Mouse (Mus musculus): ENCODE data around the gene Amz2.

- no peak for TF ChIP-seq POLR2A (IDR thresholded peaks at IDR 0.05; ENCODE audit: borderline replicate concordance, low read depth, low read length)
- peak; percentile 54 for TF ChIP-seq CTCF (IDR thresholded peaks at IDR 0.05; ENCODE audit: low read depth, low read length)
Measured at GRCm38 (mm10) chr11:109419961-109420566, 5.7 kb upstream of the Amz2 start.

Data from bone marrow macrophage, adult 2 months (primary cell).